9 mouse cellular contexts compared by ENCODE assay signal in the genomic region with DNA sequence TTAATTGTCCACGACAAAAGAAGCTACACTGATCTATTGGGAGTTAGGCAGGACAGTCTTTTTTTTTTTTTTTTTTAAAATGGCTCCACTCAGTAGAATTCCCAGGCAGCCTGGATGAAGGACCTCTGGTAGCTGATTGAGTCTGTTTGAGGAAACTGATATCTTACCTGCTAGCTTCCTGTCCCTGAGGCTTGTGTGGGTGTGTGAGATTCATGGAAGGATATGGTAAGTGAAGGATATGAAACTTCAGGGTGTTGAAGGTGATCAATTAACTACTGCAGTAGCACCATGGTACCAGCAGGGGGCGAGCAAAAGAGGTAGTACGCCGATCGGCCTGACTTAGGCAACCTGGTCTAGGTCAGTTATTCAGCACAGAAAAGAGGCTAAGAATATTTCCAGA. TPM values are rescaled to one million over a fixed set of nuclear protein-coding genes. Genes with fewer than 3 reads are reported as not detected.
DNase-seq lines count a peak whose midpoint lies in the region; ATAC-seq and TF ChIP-seq lines count a peak whose summit lies in the region.
"Had no signal": no experiment of that assay in that cellular context is flagged by ENCODE, and none has a peak within 500 bp of the region (broad histone marks: within the 10 kb centered on the region; RNA-seq: fewer than 3 reads in every experiment).

No protein-coding gene starts in this region.

- H3K36me3 ChIP-seq in kidney, embryonic 16.5 days (ENCODE audit: insufficient read depth, low read length): no peaks in the 10 kb centered on the region
- H3K36me3 ChIP-seq in kidney, postnatal 0 days (ENCODE audit: insufficient read depth, low read length): no peaks in the 10 kb centered on the region
- H3K36me3 ChIP-seq in midbrain, postnatal 0 days (ENCODE audit: insufficient read depth, low read length): no peaks in the 10 kb centered on the region
- H3K36me3 ChIP-seq: midbrain, embryonic 12.5 days had no signal

- no peak overlapping the region for H3K27ac ChIP-seq in kidney, embryonic 16.5 days (ENCODE audit: low read length)
- H3K27ac ChIP-seq in kidney, postnatal 0 days: no peak overlapping the region
- H3K27ac ChIP-seq in midbrain, postnatal 0 days (ENCODE audit: low read depth, low read length): no peak overlapping the region
- H3K27ac ChIP-seq: midbrain, embryonic 12.5 days had no signal

- no peak overlapping the region for H3K4me2 ChIP-seq in kidney, embryonic 16.5 days (replicated peaks; ENCODE audit: low read depth, low read length)
- no peak overlapping the region for H3K4me2 ChIP-seq in kidney, postnatal 0 days (ENCODE audit: low read length)
- H3K4me2 ChIP-seq in midbrain, postnatal 0 days (ENCODE audit: low read depth, low read length, poor library complexity, severe bottlenecking): no peak overlapping the region
- H3K4me2 ChIP-seq: midbrain, embryonic 12.5 days had no signal

- H3K9me3 ChIP-seq in kidney, embryonic 16.5 days (ENCODE audit: low read length): no peaks in the 10 kb centered on the region
- no peaks in the 10 kb centered on the region for H3K9me3 ChIP-seq in kidney, postnatal 0 days (replicated peaks; ENCODE audit: low read length)
- H3K9me3 ChIP-seq in midbrain, postnatal 0 days (ENCODE audit: low read length): no peaks in the 10 kb centered on the region
- H3K9me3 ChIP-seq: midbrain, embryonic 12.5 days had no signal

- no peak overlapping the region for H3K4me3 ChIP-seq in kidney, embryonic 16.5 days (ENCODE audit: low read length)
- no peak overlapping the region for H3K4me3 ChIP-seq in kidney, postnatal 0 days (replicated peaks; ENCODE audit: low read depth, low read length)
- H3K4me3 ChIP-seq in midbrain, postnatal 0 days (ENCODE audit: low read depth, low read length): no peak overlapping the region
- H3K4me3 ChIP-seq: midbrain, embryonic 12.5 days had no signal

- WGBS in kidney, embryonic 16.5 days: 11% methylated on average over 5 of the region's 5 CpGs
- 4% methylated on average over 5 of the region's 5 CpGs for WGBS in kidney, postnatal 0 days
- 7% methylated on average over 5 of the region's 5 CpGs for WGBS in midbrain, postnatal 0 days

- TF ChIP-seq CTCF in kidney, postnatal 0 days (IDR thresholded peaks at IDR 0.05; ENCODE audit: low read depth): peak; percentile 94
- peak; percentile 86 for TF ChIP-seq CTCF in midbrain, postnatal 0 days (IDR thresholded peaks at IDR 0.05)

- DNase-seq in kidney, adult 18-20 months: peak; percentile 67
- peak; percentile 82 for DNase-seq in CD4-positive, CD25-positive, alpha-beta regulatory T cell, adult 2 months (ENCODE audit: low read depth, low spot score)
- DNase-seq in T-cell, adult 2 months (ENCODE audit: low spot score): peak; percentile 39
- peak; percentile 91 for DNase-seq in embryo, embryonic 10 days (ENCODE audit: low spot score)
- DNase-seq in kidney, postnatal 0 days (ENCODE audit: low spot score): peak; percentile 80
- DNase-seq in midbrain, postnatal 0 days (ENCODE audit: low spot score): peak; percentile 73
- peak; percentile 26 to 74 for DNase-seq in thymus, postnatal 10 days (ENCODE audit: low spot score in 2 of 2)

- no peaks in the 10 kb centered on the region for H3K27me3 ChIP-seq in kidney, embryonic 16.5 days (ENCODE audit: insufficient read depth, low read length)
- no peaks in the 10 kb centered on the region for H3K27me3 ChIP-seq in kidney, postnatal 0 days (ENCODE audit: insufficient read depth, low read length)
- H3K27me3 ChIP-seq in midbrain, postnatal 0 days (ENCODE audit: insufficient read depth, low read length): no peaks in the 10 kb centered on the region
- H3K27me3 ChIP-seq: midbrain, embryonic 12.5 days had no signal

- H3K9ac ChIP-seq in kidney, embryonic 16.5 days (replicated peaks; ENCODE audit: low read length): no peak overlapping the region
- no peak overlapping the region for H3K9ac ChIP-seq in kidney, postnatal 0 days (ENCODE audit: low read depth, low read length)
- H3K9ac ChIP-seq in midbrain, postnatal 0 days (replicated peaks; ENCODE audit: low read length, poor library complexity, severe bottlenecking): no peak overlapping the region
- H3K9ac ChIP-seq: midbrain, embryonic 12.5 days had no signal

- ATAC-seq in kidney, embryonic 16.5 days (ENCODE audit: low FRiP score, low TSS enrichment): no peak
- no peak for ATAC-seq in kidney, postnatal 0 days (replicated peaks; ENCODE audit: low FRiP score, low read depth)
- no peak for ATAC-seq in midbrain, postnatal 0 days (ENCODE audit: low FRiP score)

- no peaks in the 10 kb centered on the region for H3K4me1 ChIP-seq in kidney, embryonic 16.5 days (ENCODE audit: insufficient read depth, low read length)
- H3K4me1 ChIP-seq in kidney, postnatal 0 days (replicated peaks; ENCODE audit: insufficient read depth, low read length): no peaks in the 10 kb centered on the region
- H3K4me1 ChIP-seq in midbrain, postnatal 0 days (ENCODE audit: insufficient read depth, low read length): no peaks in the 10 kb centered on the region

RNA-seq across cellular contexts. Expression of gene Umps, which starts 29.2 kb away (rescaled TPM):
- 66.3 and 66.6 TPM in 2 replicates for polyA plus RNA-seq in kidney, embryonic 16.5 days (2015; fragmentation: Nextera tagmentation; extraction: Ambion mirVana)
- 37.9 and 41.7 TPM in 2 replicates for polyA plus RNA-seq in kidney, postnatal 0 days (2015; fragmentation: Nextera tagmentation; extraction: Ambion mirVana)
- 18.4 and 19.8 TPM in 2 replicates for total RNA-seq in midbrain, postnatal 0 days (2014; rRNA removed)
- 22.2 and 22.5 TPM in 2 replicates for polyA plus RNA-seq in midbrain, postnatal 0 days (2015; fragmentation: Nextera tagmentation; extraction: Ambion mirVana)

Comparison
In these comparisons a context has a peak if more than half of its experiments do, and no peak if none do; other contexts are left out.
1. DNase-seq: peak in every context shown above with its lines; median percentile 91 in embryo, embryonic 10 days; 82 in CD4-positive, CD25-positive, alpha-beta regulatory T cell, adult 2 months; 80 in kidney, postnatal 0 days; 73 in midbrain, postnatal 0 days; 67 in kidney, adult 18-20 months; 50 in thymus, postnatal 10 days; 39 in T-cell, adult 2 months.